Mouse (Mus musculus) G1E (cell line): ENCODE measurements around the gene Cux1. TPM values are rescaled to one million over a fixed set of nuclear protein-coding genes. Genes with fewer than 3 reads are reported as not detected.

Experiments used
- ATAC-seq: 2 replicates; pipeline ENCODE4 v1.8.0; 2016; ENCODE audit warnings: mild to moderate bottlenecking; ENCODE audit not compliant: insufficient number of reproducible peaks, poor library complexity, low FRiP score, severe bottlenecking; ENCODE audit errors: extremely low read depth
- DNase-seq: peaks from one replicate; pipeline ENCODE4 v3.0.0; 2012; ENCODE audit warnings: low spot score
- H3K27me3 ChIP-seq: 2 replicates; pipeline ENCODE4 v1.6.1; 2012; ENCODE audit warnings: mild to moderate bottlenecking, low read length, inconsistent platforms; ENCODE audit not compliant: insufficient read depth
- H3K36me3 ChIP-seq: replicated peaks from 2 replicates; pipeline ENCODE3; 2012; ENCODE audit warnings: mild to moderate bottlenecking, inconsistent platforms
- H3K4me1 ChIP-seq: 2 replicates; pipeline ENCODE4 v1.6.1; 2012; ENCODE audit warnings: low read depth, low read length, inconsistent platforms, mixed read lengths; ENCODE audit not compliant: insufficient read depth
- H3K4me3 ChIP-seq: 2 replicates; pipeline ENCODE4 v1.5.1; 2012; ENCODE audit warnings: low read depth, mild to moderate bottlenecking, inconsistent platforms, low read length, moderate library complexity, mixed read lengths
- H3K9me3 ChIP-seq: replicated peaks from 2 replicates; pipeline ENCODE4 v1.6.1; 2012; ENCODE audit warnings: inconsistent platforms
- CTCF ChIP-seq: IDR thresholded peaks from 2 replicates; pipeline ENCODE4 v1.5.1; 2012; ENCODE audit warnings: low read depth, low read length, inconsistent platforms, mixed read lengths
- GATA1 ChIP-seq: IDR thresholded peaks from 2 replicates; pipeline ENCODE4 v1.6.1; 2012; ENCODE audit warnings: borderline replicate concordance, low read length, inconsistent platforms, mixed read lengths
- GATA2 ChIP-seq: IDR thresholded peaks from 2 replicates; pipeline ENCODE4 v1.6.1; 2012; ENCODE audit warnings: low read depth, low read length, inconsistent platforms, borderline replicate concordance
- POLR2AphosphoS5 ChIP-seq: IDR thresholded peaks from 2 replicates; pipeline ENCODE4 v1.6.1; 2012; ENCODE audit warnings: low read depth, low read length, inconsistent platforms; ENCODE audit not compliant: insufficient replicate concordance
- TAL1 ChIP-seq: conservative IDR thresholded peaks from 2 replicates; pipeline ENCODE4 v1.6.1; 2012; ENCODE audit warnings: low read depth, low read length, inconsistent platforms, mixed read lengths
- polyA plus RNA-seq: library from polyadenylated mRNA; stranded (reverse); fragments of >175 nt; gene quantifications from 2 replicates; pipeline ENCODE4 v1.2.3, GENCODE M21; 2012
- total RNA-seq, 2 experiments: library from RNA; stranded (forward) in 1 of 2; stranded (reverse) in 1 of 2; fragments of 200-1000 nt in 1 of 2; fragments of >200 nt in 1 of 2; fragmentation: Nextera tagmentation in 1 of 2; gene quantifications; 2 replicates each; pipeline ENCODE4 v1.2.3; 2014 to 2017

Cux1 gene
- total and polyA plus RNA-seq, 3 experiments, result 0.03 to 0.11 TPM; not detected in 1

- H3K36me3 ChIP-seq, result no peaks in the 10 kb centered on the region
- DNase-seq, result no peak
- H3K27me3 ChIP-seq, result no peaks in the 10 kb centered on the region; the same call in 1 of the 2 replicates
- ATAC-seq, result no peak
- no peak for TF ChIP-seq GATA2
- no peak overlapping the region for H3K4me3 ChIP-seq
- no peaks in the 10 kb centered on the region for H3K9me3 ChIP-seq
- H3K4me1 ChIP-seq, result no peaks in the 10 kb centered on the region
These were observed 121.3 kb downstream of the Cux1 start for GRCm38 (mm10) chr5:136445967-136446366.

- no peaks in the 10 kb centered on the region for H3K36me3 ChIP-seq
- TF ChIP-seq GATA2 (no peak), CTCF (no peak), POLR2AphosphoS5 (no peak), TAL1 (no peak), GATA1 (no peak)
- no peaks in the 10 kb centered on the region for H3K4me1 ChIP-seq
- no peak overlapping the region for H3K4me3 ChIP-seq
- ATAC-seq, result no peak
- H3K9me3 ChIP-seq, result no peaks in the 10 kb centered on the region
- no peak for DNase-seq
- no peaks in the 10 kb centered on the region; the same call in 1 of the 2 replicates for H3K27me3 ChIP-seq
These were observed 124.8 kb downstream of the Cux1 start for GRCm38 (mm10) chr5:136442238-136443187.

- Histone ChIP-seq H3K4me3 (no peak overlapping the region), H3K9me3 (no peaks in the 10 kb centered on the region), H3K4me1 (no peaks in the 10 kb centered on the region), H3K36me3 (no peaks in the 10 kb centered on the region), H3K27me3 (peaks cover 6% of the 10 kb centered on the region; the same call in 1 of the 2 replicates)
- no peak for DNase-seq
- TF ChIP-seq CTCF (no peak), GATA1 (no peak), POLR2AphosphoS5 (no peak), TAL1 (no peak), GATA2 (no peak)
- no peak for ATAC-seq
These were observed 137.6 kb downstream of the Cux1 start for GRCm38 (mm10) chr5:136429647-136430046.

GRCm38 (mm10) chr5:136428498-136429060 lies 138.7 kb downstream of the Cux1 start:
- ATAC-seq, result no peak
- DNase-seq, result no peak
- H3K27me3 ChIP-seq, result peaks cover 2% of the 10 kb centered on the region; the same call in 1 of the 2 replicates
- no peak overlapping the region for H3K4me3 ChIP-seq
- H3K36me3 ChIP-seq, result no peaks in the 10 kb centered on the region
- H3K4me1 ChIP-seq, result no peaks in the 10 kb centered on the region
- TF ChIP-seq GATA1 (no peak), POLR2AphosphoS5 (no peak), GATA2 (no peak), CTCF (no peak), TAL1 (no peak)
- H3K9me3 ChIP-seq, result no peaks in the 10 kb centered on the region

- TF ChIP-seq CTCF (no peak), GATA2 (no peak), POLR2AphosphoS5 (no peak), GATA1 (no peak), TAL1 (no peak)
- Histone ChIP-seq H3K9me3 (no peaks in the 10 kb centered on the region), H3K4me1 (no peaks in the 10 kb centered on the region), H3K4me3 (no peak overlapping the region), H3K36me3 (no peaks in the 10 kb centered on the region), H3K27me3 (0 out of 2 replicates have a peak, but pooled peaks cover 2% of the 10 kb centered on the region)
- no peak for DNase-seq
- no peak for ATAC-seq
These were observed 139.4 kb downstream of the Cux1 start for GRCm38 (mm10) chr5:136427772-136428497.

- H3K9me3 ChIP-seq, result no peaks in the 10 kb centered on the region
- no peaks in the 10 kb centered on the region for H3K4me1 ChIP-seq
- 0 out of 2 replicates have a peak, but pooled peaks cover under 1% of the 10 kb centered on the region for H3K27me3 ChIP-seq
- DNase-seq (no peak), ATAC-seq (no peak)
- H3K4me3 ChIP-seq, result no peak overlapping the region
- H3K36me3 ChIP-seq, result no peaks in the 10 kb centered on the region
- TF ChIP-seq TAL1 (no peak), GATA2 (no peak), CTCF (no peak), GATA1 (no peak), POLR2AphosphoS5 (no peak)
These were observed 140.0 kb downstream of the Cux1 start for GRCm38 (mm10) chr5:136427121-136427771.
